Mouse (Mus musculus) thymus, adult 2 months (tissue): ENCODE data around the gene Cdc20. TPM values are rescaled to one million over a fixed set of nuclear protein-coding genes. Genes with fewer than 3 reads are reported as not detected.

Experiments
- DNase-seq: peaks from one replicate; pipeline ENCODE4 v3.0.0; 2021
- H3K27ac ChIP-seq: fragments of 200-500 bp; 2 replicates; pipeline ENCODE4 v1.5.1; 2012; ENCODE audit warnings: low read length, control low read depth; ENCODE audit not compliant: control insufficient read depth, insufficient read depth
- H3K27me3 ChIP-seq: fragments of 200-500 bp; 2 replicates; pipeline ENCODE4 v1.6.1; 2012; ENCODE audit warnings: mild to moderate bottlenecking, low read length, moderate library complexity, mixed read lengths; ENCODE audit not compliant: control insufficient read depth, insufficient read depth
- H3K36me3 ChIP-seq: fragments of 200-500 bp; 2 replicates; pipeline ENCODE4 v1.6.1; 2012; ENCODE audit warnings: mild to moderate bottlenecking, low read length, moderate library complexity; ENCODE audit not compliant: control insufficient read depth, insufficient read depth
- H3K4me1 ChIP-seq: fragments of 200-500 bp; replicated peaks from 2 replicates; pipeline ENCODE4 v1.6.1; 2012; ENCODE audit warnings: low read length; ENCODE audit not compliant: control insufficient read depth, insufficient read depth
- H3K4me3 ChIP-seq: fragments of 200-500 bp; 2 replicates; pipeline ENCODE4 v1.5.1; 2012; ENCODE audit warnings: mild to moderate bottlenecking, low read length, control low read depth, moderate library complexity; ENCODE audit not compliant: control insufficient read depth, insufficient read depth
- CTCF ChIP-seq: fragments of 200-500 bp; IDR thresholded peaks from 2 replicates; pipeline ENCODE4 v1.5.1; 2012; ENCODE audit warnings: mild to moderate bottlenecking, control low read depth, low read length, moderate library complexity, borderline replicate concordance; ENCODE audit not compliant: control insufficient read depth, poor library complexity, insufficient read depth; ENCODE audit errors: extremely low read depth
- POLR2A ChIP-seq: fragments of 200-500 bp; IDR thresholded peaks from 2 replicates; pipeline ENCODE4 v1.6.1; 2012; ENCODE audit warnings: mild to moderate bottlenecking, low read length, control low read depth, moderate library complexity; ENCODE audit not compliant: control insufficient read depth, poor library complexity, insufficient read depth; ENCODE audit errors: extremely low read depth
- WGBS: fragments of 180-500 bp; shearing (Covaris S2); methylation state at CpG from one replicate; pipeline ENCODE4 v1.1.7; 2018; 5-methylcytosine and 5-hydroxymethylcytosine counted together
- polyA plus RNA-seq: library from polyadenylated mRNA; depleted of rRNA; stranded (reverse); fragments of >200 nt; gene quantifications from 2 replicates; pipeline ENCODE4 v1.2.3, GENCODE M21; 2012

Gene Cdc20
- polyA plus RNA-seq, 1 experiment: 152 TPM

DNA sequence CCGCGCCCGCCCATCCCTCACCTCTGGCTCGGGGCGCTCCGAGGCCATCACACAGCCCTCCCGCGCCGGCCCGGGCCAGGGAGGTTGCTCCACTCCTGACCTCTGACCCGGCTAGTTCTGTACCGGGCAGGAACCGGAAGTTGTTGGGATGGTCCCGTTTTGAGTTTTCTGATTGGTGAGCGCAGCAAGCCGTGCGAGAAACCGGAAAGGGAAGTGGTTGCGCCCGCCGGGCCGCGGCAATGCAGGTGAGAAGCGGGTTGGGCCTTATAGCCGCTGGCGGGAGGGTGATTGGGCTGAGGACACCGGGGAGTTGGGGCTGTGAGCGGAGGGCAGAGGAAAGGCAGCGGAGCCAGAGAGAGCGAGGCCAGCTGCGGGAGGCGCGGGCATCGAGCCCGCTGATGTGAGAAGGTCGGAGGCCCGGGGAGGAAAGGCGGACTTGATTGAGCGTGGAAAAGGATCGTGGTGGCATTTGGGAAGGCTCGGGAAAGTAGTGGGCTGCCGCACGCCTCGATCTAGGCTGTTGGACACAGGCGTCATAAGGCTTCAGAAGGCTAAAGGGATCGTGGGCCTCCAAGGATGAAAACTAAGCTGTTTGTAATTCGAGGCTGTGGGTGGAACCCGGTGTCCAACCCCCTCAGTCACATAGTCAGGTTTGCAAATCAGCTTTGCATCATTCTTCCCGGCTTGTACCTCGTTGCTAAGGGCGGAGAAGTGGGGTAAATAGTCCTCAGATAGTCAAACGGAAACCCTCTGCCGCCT, 27.8 kb downstream of the Cdc20 start, which contains the start of the genes Szt2 and Med8:
Szt2 (minus strand) TSS at position 132 of the 759 bp plus-strand sequence.
Med8 (plus strand) TSS at position 196 of the 759 bp plus-strand sequence.
- under 1% methylated on average over 53 of the region's 53 CpGs for WGBS
- peak within 1 kb of the TSS; percentile 82 for H3K4me3 ChIP-seq
- H3K4me1 ChIP-seq: peaks cover 5% of the 10 kb centered on the region
- peaks cover 21% of the 10 kb centered on the region for H3K36me3 ChIP-seq
- TF ChIP-seq POLR2A (peak; percentile 76; the same call in 1 of the 2 replicates), CTCF (peak; percentile 36; the same call in 1 of the 2 replicates)
- peak; percentile 91 for DNase-seq
- no peaks in the 10 kb centered on the region for H3K27me3 ChIP-seq
- peak within 1 kb of the TSS; percentile 3; the same call in 1 of the 2 replicates for H3K27ac ChIP-seq

DNA sequence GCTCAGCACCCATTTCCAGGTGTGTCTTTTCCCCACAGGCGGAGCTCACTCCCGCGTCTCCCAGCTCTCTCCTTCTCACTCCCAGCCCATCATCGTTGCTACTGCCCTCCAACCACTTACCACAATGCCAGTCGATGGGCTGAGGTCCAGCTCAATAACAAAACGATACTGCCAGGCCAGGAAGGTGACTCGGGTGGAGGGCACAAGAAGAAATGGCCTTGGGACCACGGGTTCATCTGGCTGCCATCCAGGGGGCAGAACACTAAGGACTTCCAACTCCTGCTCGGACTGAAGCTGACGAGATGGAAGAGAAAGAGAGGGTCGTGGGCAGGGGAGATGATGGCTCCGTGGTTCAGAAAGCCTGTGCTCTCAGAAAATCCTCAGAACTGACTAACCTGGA, 34.5 kb downstream of the Cdc20 start:
- Histone ChIP-seq H3K27me3 (no peaks in the 10 kb centered on the region), H3K27ac (no peak overlapping the region), H3K4me3 (no peak overlapping the region), H3K4me1 (no peaks in the 10 kb centered on the region), H3K36me3 (peaks cover 51% of the 10 kb centered on the region)
- WGBS: 95% methylated on average over 12 of the region's 12 CpGs
- no peak for TF ChIP-seq CTCF
- TF ChIP-seq POLR2A: no peak
- no peak for DNase-seq

DNA sequence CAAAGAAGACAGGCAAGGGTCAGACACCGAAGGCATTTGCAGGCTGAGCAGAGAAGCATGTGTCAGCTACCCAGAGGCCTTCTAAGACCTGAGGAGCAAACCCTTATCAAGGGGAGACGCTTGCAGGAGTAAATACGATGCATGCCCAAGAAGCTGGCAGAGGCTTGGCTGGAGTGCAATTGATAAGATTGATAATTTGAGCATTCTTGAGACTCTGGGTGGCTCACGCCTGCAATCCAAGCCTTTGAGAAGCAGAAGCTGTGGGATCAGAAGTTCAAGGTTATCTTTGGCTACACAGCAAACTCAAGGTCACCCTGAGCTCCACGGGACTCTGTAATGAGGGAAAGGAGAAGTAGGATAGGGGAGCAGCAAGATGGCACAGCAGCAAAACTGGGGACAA, 35.2 kb downstream of the Cdc20 start:
- Histone ChIP-seq H3K27ac (no peak overlapping the region), H3K27me3 (no peaks in the 10 kb centered on the region), H3K4me3 (no peak overlapping the region), H3K4me1 (no peaks in the 10 kb centered on the region), H3K36me3 (peaks cover 59% of the 10 kb centered on the region)
- 97% methylated on average over 5 of the region's 5 CpGs for WGBS
- no peak for DNase-seq
- TF ChIP-seq POLR2A (no peak), CTCF (no peak)

DNA sequence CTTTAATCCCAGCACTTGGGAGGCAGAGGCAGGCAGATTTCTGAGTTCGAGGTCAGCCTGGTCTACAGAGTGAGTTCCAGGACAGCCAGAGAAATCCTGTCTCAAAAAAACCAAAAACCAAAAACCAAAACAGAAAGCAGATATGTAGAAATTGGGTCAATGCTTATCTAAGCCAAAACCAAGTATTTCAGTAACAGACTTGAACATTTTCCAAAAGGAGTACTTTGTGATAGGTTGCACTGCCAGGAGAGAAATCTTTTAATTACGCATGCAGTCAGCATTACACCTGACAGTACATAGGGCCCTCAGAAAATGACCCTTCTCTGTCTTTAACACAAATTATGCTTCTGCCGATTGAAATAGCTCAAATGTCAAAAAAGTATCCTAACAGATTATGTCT, 35.7 kb downstream of the Cdc20 start:
- Histone ChIP-seq H3K27ac (no peak overlapping the region), H3K4me3 (no peak overlapping the region), H3K4me1 (no peaks in the 10 kb centered on the region), H3K36me3 (peaks cover 64% of the 10 kb centered on the region), H3K27me3 (no peaks in the 10 kb centered on the region)
- no peak for DNase-seq
- TF ChIP-seq CTCF: no peak
- no peak for TF ChIP-seq POLR2A
- WGBS: 92% methylated on average over 3 of the region's 3 CpGs

DNA sequence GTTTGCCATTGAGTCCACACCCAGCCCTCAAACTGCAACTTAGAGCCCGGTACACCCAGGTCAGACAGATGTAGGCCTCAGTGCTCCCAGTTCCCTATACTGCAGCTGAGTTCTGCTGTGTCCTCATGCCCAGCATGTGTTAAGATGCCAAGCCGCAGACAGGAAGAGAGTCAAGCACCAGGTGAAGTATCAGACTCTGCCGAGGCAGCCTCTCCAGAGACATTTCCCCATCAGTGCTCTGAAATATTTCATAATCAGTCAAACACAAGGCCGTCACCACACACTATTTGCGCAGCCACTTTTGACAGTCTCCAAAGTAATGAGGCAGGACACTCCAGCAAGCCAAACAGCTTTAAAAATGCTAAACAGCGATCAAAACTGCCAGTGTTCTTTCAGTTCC, 38.8 kb downstream of the Cdc20 start:
- no peak overlapping the region for H3K4me3 ChIP-seq
- H3K36me3 ChIP-seq: peaks cover 73% of the 10 kb centered on the region
- no peaks in the 10 kb centered on the region for H3K27me3 ChIP-seq
- TF ChIP-seq POLR2A (no peak), CTCF (no peak)
- WGBS: 98% methylated on average over 6 of the region's 6 CpGs
- no peak overlapping the region for H3K27ac ChIP-seq
- DNase-seq: no peak
- no peaks in the 10 kb centered on the region for H3K4me1 ChIP-seq

DNA sequence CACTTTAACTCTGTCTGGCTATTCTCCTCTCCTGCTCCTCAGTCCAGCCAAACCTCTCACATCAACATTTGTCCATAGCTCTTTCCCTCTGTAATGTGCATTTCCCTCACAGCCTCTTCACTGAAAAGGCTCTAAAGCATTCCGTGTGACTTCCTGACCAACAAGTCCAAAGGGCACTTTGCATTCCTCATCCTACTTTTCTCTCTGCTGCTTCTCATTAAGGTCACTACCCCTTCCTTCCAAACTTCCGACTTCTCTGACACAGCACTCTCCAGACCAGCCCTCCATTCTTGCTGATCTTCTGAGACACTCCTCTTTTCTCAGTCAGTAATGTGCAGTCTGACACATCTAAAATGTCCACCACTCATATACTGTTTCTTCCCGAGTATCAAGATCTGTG, 40.7 kb downstream of the Cdc20 start:
- Histone ChIP-seq H3K4me3 (no peak overlapping the region), H3K27ac (no peak overlapping the region), H3K36me3 (peaks cover 73% of the 10 kb centered on the region), H3K4me1 (no peaks in the 10 kb centered on the region), H3K27me3 (no peaks in the 10 kb centered on the region)
- WGBS: 95% methylated on average over 3 of the region's 3 CpGs
- no peak for DNase-seq
- TF ChIP-seq CTCF (no peak), POLR2A (no peak)
